In the genomic region with DNA sequence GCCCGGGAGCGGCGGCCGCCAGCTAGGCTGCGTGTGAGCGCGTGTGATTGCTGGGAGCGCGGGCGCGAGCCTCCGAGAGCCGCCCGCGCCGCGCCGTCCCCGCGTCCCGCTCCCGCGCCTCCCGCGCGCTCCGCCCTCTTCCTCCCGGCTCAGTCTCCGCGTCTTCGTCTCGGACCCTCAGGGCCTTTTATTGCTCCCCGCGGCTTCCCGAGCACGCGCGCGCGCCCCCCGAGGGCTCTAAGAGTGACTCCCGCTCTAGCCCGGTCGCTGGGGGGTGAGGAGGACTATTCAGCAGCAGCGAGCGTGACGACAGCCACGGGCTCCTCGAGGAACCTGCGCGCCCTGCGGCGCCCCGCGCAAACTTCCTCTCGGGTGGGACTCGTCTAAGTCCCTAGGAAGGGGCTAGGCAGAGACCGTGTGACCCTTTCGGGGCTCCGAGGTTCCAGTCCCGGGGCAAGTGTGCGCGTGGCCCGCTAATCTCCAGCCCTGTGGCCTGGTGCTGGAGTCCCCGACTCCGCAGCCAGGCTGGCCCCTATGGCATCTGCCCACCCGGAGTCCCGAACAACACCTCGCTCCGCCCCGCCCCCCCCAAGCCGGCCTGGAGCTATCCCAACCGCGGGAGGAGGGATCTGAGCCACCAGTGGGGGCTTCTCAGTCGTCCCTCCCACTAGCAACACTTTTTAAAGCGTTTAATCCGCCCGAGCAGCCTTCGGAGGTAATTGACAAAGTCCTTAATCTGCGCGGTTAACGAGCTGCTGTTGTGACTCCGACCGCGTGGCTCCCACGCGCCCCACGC, we compare ENCODE assay signal across 8 mouse cellular contexts. TPM values are rescaled to one million over a fixed set of nuclear protein-coding genes. Genes with fewer than 3 reads are reported as not detected.
A peak's percentile ranks its signal among the peaks of the same experiment; 100 is the strongest.
DNase-seq lines count a peak whose midpoint lies in the region; ATAC-seq and TF ChIP-seq lines count a peak whose summit lies in the region.

A gene (minus strand): TSS at position 110 of the 796 bp plus-strand sequence.

- H3K27me3 ChIP-seq in heart, embryonic 14.5 days (ENCODE audit: control insufficient read depth, insufficient read depth, low read length) = peaks cover 59% of the 10 kb centered on the region
- no peaks in the 10 kb centered on the region for H3K27me3 ChIP-seq in hindbrain, postnatal 0 days (ENCODE audit: insufficient read depth, low read length)
- H3K27me3 ChIP-seq in midbrain, embryonic 13.5 days = peaks cover 64% of the 10 kb centered on the region

- intact Hi-C loops in heart, postnatal 36 days (cut with DNase I) = no loop called here

- no peaks in the 10 kb centered on the region for H3K9me3 ChIP-seq in heart, embryonic 14.5 days (ENCODE audit: control insufficient read depth, low read length)
- no peaks in the 10 kb centered on the region for H3K9me3 ChIP-seq in hindbrain, postnatal 0 days (ENCODE audit: low read length)
- no peaks in the 10 kb centered on the region for H3K9me3 ChIP-seq in midbrain, embryonic 13.5 days

- no peak for TF ChIP-seq POLR2A in cortical plate, adult 2 months (IDR thresholded peaks at IDR 0.05; ENCODE audit: extremely low read depth, insufficient read depth, low read length)

- H3K9ac ChIP-seq in heart, embryonic 14.5 days (ENCODE audit: low read length) = peak within 1 kb of the TSS; percentile 57
- peak within 1 kb of the TSS; percentile 58 for H3K9ac ChIP-seq in hindbrain, postnatal 0 days (replicated peaks; ENCODE audit: low read length)
- H3K9ac ChIP-seq in midbrain, embryonic 13.5 days (replicated peaks) = peak within 1 kb of the TSS; percentile 69

- H3K4me1 ChIP-seq in heart, embryonic 14.5 days (ENCODE audit: control insufficient read depth in 2 of 2, insufficient read depth in 2 of 2, low read length in 2 of 2) = peaks cover 0 to 14% of the 10 kb centered on the region in 2 experiments; a peak in 3 of 4 replicates
- H3K4me1 ChIP-seq in cortical plate, adult 2 months (ENCODE audit: control insufficient read depth, insufficient read depth, low read length) = no peaks in the 10 kb centered on the region
- peaks cover 10% of the 10 kb centered on the region; the same call in 1 of the 2 replicates for H3K4me1 ChIP-seq in hindbrain, postnatal 0 days (ENCODE audit: insufficient read depth, low read length)
- H3K4me1 ChIP-seq in midbrain, embryonic 13.5 days (replicated peaks) = peaks cover 35% of the 10 kb centered on the region

- H3K4me3 ChIP-seq in heart, embryonic 14.5 days (ENCODE audit: control insufficient read depth in 1 of 2, insufficient read depth in 1 of 2, low read depth in 1 of 2, low read length in 2 of 2) = peak within 1 kb of the TSS; percentile 51 to 60
- peak within 1 kb of the TSS; percentile 28 for H3K4me3 ChIP-seq in cortical plate, adult 2 months (ENCODE audit: insufficient read depth, low read length)
- H3K4me3 ChIP-seq in hindbrain, postnatal 0 days (ENCODE audit: low read length) = peak within 1 kb of the TSS; percentile 51
- peak within 1 kb of the TSS; percentile 53 for H3K4me3 ChIP-seq in midbrain, embryonic 13.5 days (replicated peaks)

- ATAC-seq in heart, embryonic 14.5 days (ENCODE audit: insufficient number of reproducible peaks, insufficient read depth, low FRiP score, low read depth) = no peak
- ATAC-seq in hindbrain, postnatal 0 days = peak; percentile 44
- ATAC-seq in midbrain, embryonic 13.5 days = peak; percentile 55; the same call in 1 of the 2 replicates

- H3K27ac ChIP-seq in heart, embryonic 14.5 days (replicated peaks in 1 of 2; ENCODE audit: control insufficient read depth in 1 of 2, insufficient read depth in 1 of 2, low read depth in 2 of 2, low read length in 2 of 2) = no peak within 1 kb of the TSS
- H3K27ac ChIP-seq in cortical plate, adult 2 months (ENCODE audit: insufficient read depth, low read length) = no peak within 1 kb of the TSS
- no peak within 1 kb of the TSS for H3K27ac ChIP-seq in hindbrain, postnatal 0 days
- H3K27ac ChIP-seq in midbrain, embryonic 13.5 days = no peak within 1 kb of the TSS

- no peaks in the 10 kb centered on the region for H3K36me3 ChIP-seq in heart, embryonic 14.5 days (ENCODE audit: control insufficient read depth, insufficient read depth, low read length)
- H3K36me3 ChIP-seq in hindbrain, postnatal 0 days (ENCODE audit: insufficient read depth, low read length) = no peaks in the 10 kb centered on the region
- no peaks in the 10 kb centered on the region for H3K36me3 ChIP-seq in midbrain, embryonic 13.5 days

- no peak for TF ChIP-seq CTCF in cortical plate, adult 2 months (IDR thresholded peaks at IDR 0.05; ENCODE audit: extremely low read depth, insufficient read depth, low read length)
- TF ChIP-seq CTCF in hindbrain, postnatal 0 days (IDR thresholded peaks at IDR 0.05; ENCODE audit: low read depth) = no peak

- H3K4me2 ChIP-seq in heart, embryonic 14.5 days (ENCODE audit: low read length) = peak within 1 kb of the TSS; percentile 98
- peak within 1 kb of the TSS; percentile 86 for H3K4me2 ChIP-seq in hindbrain, postnatal 0 days (ENCODE audit: low read depth, low read length)
- H3K4me2 ChIP-seq in midbrain, embryonic 13.5 days (replicated peaks) = peak within 1 kb of the TSS; percentile 80

- no peak for DNase-seq in heart, postnatal 36 days
- DNase-seq in CD4-positive, CD25-positive, alpha-beta regulatory T cell, adult 2 months (ENCODE audit: low read depth, low spot score) = peak; percentile 61
- peak; percentile 63 for DNase-seq in hindbrain, postnatal 0 days (ENCODE audit: low spot score)
- peak; percentile 73 for DNase-seq in thymus, postnatal 4 days
- DNase-seq in spleen, postnatal 14 days (ENCODE audit: low spot score in 2 of 2) = no peak

- under 1% methylated on average over 88 of the region's 88 CpGs for WGBS in heart, embryonic 14.5 days
- under 1% methylated on average over 79 of the region's 88 CpGs for WGBS in hindbrain, postnatal 0 days
- WGBS in midbrain, embryonic 13.5 days = under 1% methylated on average over 88 of the region's 88 CpGs

RNA-seq across cellular contexts. Expression of the gene that starts here (rescaled TPM):
- polyA plus RNA-seq in heart, embryonic 14.5 days (2014; fragmentation: Nextera tagmentation; extraction: Ambion mirVana) = 0.04 TPM in 1 of 2 replicates, not detected in the other
- total RNA-seq in heart, postnatal 36 days (2021) = not detected
- polyA plus RNA-seq in cortical plate, adult 2 months (2012; rRNA removed) = 4.9 and 11.4 TPM in 2 replicates
- 27.3 and 28.9 TPM in 2 replicates for total RNA-seq in hindbrain, postnatal 0 days (2014; rRNA removed)
- 8.7 and 9.1 TPM in 2 replicates for polyA plus RNA-seq in hindbrain, postnatal 0 days (2015; fragmentation: Nextera tagmentation; extraction: Ambion mirVana)
- polyA plus RNA-seq in midbrain, embryonic 13.5 days (2015; fragmentation: Nextera tagmentation; extraction: Ambion mirVana) = 8.4 and 11.2 TPM in 2 replicates

Comparison
In these comparisons a context has a peak if more than half of its experiments do, and no peak if none do; other contexts are left out.
1. RNA of the gene that starts here (total RNA-seq): 27.3 to 28.9 TPM in hindbrain, postnatal 0 days; not detected in heart, postnatal 36 days; every median in the first group is over 10 times any median in the second.
2. DNase-seq: peak in CD4-positive, CD25-positive, alpha-beta regulatory T cell, adult 2 months (single experiment), hindbrain, postnatal 0 days (single experiment) and thymus, postnatal 4 days (single experiment); none in heart, postnatal 36 days (0 of 2) and spleen, postnatal 14 days (0 of 2).
3. Peak in every context shown above with its lines, with median percentiles within 50 percentile points of each other: H3K4me2 ChIP-seq, H3K4me3 ChIP-seq and H3K9ac ChIP-seq.